Mouse (Mus musculus) retina, postnatal 1 day (tissue): ENCODE results near the gene Prdm5.

Experiments used
- DNase-seq: peaks from one replicate; pipeline ENCODE4 v3.0.0-alpha.2; 2012

The Prdm5 gene

DNA sequence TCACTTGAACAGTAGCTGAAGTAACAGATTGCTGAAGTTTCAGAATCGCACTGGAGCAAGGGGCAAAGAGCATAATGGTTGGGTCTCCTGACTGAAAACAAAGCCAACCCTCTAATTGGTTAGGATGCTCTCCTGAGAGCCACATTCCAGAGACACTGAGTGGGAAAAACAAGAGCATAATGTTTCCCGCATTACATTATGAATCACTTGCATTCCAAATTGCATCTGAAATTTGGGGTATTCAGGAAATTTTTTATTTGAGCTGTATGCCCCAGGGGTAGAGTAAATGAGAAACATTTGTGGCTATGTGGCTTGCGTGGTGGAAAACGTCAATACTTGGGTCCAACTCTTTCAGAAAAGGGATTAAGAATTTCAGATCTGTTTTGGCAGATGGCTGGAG lies 55.2 kb downstream of the Prdm5 start:
- DNase-seq = no peak

DNA sequence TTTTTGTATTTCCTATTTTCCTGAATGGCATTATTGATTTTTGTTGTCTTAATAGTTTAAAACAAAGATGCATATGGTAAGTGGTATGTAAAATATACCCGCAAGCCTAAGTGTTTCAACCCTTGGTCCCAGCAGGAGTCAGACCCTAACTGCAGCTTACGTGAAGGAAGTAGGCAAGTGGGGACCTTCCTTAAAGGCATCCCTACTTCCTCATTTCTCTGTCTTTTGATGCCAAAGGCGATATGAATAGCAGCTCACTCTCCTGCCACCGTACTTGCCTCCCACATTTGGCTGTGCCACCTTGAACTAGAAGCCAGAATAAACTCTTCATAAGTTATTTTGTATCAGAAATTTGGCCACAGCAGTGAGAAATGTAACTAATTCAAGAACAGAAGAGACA lies 63.8 kb downstream of the Prdm5 start:
- no peak for DNase-seq

DNA sequence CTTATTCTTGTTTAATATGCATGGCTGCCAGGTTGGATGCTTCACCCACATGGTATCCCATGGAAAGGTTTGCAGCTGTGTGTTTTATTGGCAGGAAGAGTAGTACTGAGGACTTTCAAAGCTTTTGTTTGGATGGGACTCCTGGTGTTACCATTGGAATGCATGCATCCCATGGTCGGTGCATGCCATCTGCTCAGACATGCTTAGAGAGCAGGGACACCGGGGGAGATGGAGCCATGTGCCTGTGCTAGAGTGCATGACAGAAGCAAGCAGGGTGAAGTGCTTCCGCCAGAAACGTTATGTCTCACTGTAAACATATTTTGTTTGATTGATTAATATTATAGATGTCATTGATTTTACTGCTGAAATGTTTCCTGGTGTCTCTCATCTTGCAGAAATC lies 70.3 kb downstream of the Prdm5 start:
- DNase-seq = no peak

DNA sequence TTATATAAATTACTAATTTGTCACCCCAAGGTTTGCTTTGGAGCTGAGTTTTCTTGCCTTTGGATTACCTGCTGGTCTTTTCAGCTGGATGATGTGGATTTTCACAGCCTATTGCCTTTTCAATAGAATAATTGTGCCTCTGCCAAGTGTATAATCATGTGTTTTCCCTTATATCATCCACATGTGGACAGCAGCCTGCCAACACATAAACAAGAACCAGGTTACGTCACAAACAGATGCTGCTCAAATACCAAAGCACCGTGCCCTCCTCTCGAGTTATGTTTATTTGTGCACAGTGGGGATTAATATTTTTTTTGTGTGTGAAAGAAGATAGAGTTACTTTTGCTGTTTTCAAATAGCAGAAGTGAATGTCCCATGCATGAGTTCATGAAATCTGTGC lies 70.9 kb downstream of the Prdm5 start:
- no peak for DNase-seq

DNA sequence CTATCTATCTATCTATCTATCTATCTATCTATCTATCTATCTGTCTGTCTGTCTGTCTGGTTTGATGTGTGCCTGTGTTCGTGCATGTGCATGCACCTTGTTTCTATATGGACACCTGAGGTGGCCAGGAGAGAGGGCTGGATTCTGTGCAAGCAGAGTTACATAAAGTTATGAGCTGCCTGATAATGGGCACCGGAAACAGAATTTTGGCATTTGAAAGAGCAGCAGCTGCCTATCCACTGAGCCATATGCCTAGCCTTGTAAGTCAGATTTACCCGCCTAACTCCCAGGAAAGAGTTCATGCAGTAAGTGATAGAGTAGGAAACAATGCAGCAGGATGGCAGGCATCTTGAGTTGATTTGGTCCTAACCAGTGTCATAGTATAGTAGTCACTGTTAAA lies 71.4 kb downstream of the Prdm5 start:
- no peak for DNase-seq

DNA sequence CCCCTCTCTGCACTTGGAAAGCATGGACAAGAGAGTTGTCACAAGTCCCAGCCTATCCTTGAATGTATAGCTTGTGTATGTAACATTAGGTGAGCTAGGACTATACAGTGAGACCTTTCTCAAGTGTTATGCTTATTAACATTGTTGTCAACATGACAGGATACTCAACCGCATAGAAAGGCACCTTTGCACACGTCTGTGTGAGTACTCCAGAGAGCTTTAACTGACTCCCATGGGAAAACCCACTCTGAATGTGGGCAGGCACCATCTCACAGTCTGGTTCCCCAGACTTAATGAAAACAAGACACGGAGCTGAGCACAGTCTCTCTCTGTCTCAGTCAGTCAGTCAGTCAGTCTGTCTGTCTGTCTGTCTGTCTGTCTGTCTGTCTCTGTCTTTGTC lies 75.2 kb downstream of the Prdm5 start:
- no peak for DNase-seq

DNA sequence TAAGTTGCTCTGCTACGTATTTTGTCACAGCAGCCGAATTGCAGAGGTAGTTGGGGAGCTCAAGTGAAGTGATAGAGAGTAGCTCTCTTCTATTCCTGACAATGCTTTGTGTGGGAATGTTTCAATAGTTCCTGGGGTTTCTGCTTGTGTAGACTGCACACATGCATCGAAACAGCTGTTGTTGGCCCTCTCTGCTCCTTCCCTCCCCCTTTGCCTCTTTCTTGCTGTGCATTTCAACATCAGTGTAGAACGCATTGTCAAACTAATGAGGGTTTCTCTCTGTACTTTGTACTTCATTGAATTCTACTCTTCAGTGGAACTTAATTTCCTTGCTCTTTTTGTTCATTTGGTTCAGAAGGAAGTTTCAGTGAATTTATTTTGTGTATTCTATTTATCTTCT lies 75.8 kb downstream of the Prdm5 start:
- DNase-seq = no peak

DNA sequence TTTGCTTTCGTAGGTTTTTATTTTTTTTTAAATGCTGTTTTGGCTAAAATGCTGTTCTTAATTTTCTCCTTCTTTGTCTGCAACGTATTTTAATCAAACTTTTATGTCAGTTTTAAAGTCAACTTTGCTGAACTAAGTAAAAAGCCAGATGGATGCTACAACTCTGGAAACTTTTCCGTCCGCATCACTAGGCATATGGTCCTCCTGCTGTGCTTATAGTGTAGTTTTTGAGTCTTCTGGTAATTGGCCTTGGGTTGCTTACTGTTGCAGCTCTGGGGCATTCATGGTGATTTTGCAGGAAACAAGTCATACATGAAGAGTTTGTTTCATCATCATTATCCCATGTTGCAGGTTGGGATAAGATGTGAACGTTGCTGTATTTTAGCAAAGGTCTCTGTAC lies 81.8 kb downstream of the Prdm5 start:
- DNase-seq = no peak

DNA sequence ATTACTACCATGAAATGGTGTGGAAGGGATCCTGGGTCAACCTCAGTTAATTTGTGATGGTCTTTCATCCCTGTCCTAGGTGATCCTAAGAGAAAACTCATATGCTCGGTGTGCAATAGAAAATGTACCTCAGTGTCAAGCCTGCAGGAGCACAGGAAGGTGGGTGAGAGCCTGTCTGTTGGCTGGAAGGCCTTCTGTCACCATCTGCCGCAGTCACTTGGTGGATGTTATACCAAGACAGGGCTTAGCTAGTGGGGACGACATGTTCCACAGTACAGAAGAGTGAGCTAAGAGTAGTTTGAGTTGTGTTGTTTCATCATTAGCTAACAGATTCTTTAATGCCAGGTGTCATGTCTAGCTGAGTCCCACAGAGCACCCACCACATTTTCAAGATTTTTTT lies 84.0 kb downstream of the Prdm5 start:
- no peak for DNase-seq

DNA sequence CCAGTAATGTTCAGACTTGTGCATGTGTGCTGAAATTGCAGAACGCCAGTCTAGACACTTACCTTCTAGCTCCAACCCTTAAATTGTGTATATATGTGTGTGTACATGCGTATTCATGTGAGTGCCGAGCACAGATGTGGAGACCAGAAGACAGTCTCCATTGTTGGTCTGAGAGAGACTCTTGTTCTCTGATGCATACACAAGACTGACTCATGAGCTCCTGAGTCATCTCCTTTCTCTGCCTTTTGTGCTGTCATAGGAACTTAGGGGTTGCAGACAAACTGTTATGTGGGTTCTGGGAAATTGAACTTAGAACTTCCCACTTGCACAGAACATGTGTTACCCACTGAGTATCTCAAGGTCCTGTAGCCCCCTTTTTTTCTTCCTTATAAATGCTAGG lies 85.4 kb downstream of the Prdm5 start:
- no peak for DNase-seq

DNA sequence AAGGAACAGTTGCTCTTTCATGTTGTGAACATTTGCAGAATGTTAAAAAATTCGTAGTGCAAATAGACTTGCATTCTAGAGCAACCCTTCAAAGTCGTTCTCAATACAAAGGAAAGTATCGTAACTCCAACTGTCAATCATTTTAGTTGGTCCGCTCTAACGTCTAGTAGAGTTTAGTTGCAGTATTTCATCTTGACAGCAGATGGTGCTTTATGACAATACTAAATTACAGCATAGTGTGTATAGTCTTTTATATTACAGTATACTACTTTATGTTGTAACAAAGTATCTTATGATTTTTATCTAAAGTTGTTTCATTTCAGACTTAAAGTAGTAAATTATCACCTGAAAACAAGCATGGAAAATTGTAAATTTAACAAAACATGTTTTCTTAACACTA lies 86.1 kb downstream of the Prdm5 start:
- peak; percentile 13 for DNase-seq

DNA sequence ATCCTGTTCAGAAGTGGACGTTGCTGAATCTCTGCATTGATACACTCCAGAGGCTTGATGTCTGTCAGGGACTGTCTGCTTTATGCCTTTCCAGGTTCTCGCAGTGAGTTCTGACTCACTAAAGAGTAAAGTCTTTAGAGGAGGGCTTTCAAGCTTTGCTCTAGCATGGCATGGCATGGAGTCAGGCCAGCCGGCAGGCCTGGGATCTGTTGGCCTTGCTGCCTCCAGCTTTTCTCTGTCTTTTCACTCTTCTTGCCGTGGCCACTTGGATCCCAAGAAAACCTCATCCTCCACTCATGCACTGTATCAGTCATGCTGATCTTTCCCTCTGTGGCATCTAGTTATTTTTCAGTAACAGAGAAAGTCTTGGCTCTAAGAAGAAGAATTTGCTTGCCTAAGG lies 87.1 kb downstream of the Prdm5 start:
- no peak for DNase-seq

DNA sequence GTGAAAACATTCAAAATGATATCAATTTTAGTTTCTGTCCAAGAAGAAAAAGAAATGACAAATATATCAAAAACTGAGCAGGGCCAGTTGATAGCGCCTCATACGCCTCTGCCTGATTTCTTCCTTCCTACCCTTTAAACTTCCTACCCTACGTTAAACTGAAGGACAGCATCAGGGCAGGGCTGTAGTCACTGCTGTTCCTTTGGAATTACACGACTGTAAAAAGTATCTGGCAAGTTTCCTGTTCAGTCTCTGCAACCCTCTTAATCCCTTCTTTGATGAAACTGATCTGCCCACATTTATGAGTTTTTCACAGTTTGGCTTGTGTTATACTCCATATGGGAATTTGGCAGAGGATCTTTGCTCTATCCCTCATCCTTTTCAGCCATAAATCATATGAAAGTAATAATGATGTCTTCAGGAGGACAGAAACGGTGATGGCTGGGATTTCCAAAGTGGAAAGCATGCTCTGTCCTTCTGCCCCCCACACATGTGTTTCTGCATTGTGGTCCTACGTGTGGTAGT lies 93.0 kb downstream of the Prdm5 start:
- DNase-seq = no peak

DNA sequence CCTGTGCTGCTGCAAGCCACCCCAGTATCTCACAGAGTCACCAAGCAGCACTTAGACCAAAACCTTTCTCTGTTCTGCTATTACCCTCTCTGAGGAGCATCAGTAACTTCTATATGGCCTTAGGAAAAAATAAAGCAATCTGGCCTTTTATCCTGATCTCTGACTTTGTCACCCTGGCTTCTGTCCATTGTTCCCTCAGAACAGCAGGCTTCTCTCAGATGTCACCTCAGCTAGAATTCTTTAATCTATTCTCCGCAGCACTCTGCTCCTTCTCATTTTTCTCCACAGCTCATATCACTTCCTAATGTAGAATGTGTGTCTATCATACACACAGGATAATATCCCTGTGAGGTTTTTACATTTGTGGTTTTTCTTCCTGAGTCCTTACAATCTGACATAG lies 99.5 kb downstream of the Prdm5 start:
- no peak for DNase-seq

DNA sequence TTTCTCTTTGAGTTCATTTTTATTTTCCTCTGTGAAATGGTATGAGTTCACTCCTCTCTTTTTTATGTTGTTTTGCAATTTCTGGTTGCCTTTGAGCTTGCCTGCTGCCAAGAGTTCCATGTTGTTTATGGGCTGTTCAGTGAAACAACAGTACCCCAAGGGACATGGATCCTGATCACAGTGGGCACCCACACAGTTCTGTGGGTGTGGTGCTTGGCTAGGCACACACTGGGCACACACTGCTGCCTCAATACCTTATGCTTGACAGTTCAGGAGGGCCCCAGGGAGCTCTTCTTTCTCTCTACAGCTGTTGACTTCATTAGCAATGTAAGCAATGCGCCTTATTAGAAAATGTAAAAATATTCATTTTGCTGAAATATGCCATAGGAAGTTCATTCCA lies 110.0 kb downstream of the Prdm5 start:
- no peak for DNase-seq

DNA sequence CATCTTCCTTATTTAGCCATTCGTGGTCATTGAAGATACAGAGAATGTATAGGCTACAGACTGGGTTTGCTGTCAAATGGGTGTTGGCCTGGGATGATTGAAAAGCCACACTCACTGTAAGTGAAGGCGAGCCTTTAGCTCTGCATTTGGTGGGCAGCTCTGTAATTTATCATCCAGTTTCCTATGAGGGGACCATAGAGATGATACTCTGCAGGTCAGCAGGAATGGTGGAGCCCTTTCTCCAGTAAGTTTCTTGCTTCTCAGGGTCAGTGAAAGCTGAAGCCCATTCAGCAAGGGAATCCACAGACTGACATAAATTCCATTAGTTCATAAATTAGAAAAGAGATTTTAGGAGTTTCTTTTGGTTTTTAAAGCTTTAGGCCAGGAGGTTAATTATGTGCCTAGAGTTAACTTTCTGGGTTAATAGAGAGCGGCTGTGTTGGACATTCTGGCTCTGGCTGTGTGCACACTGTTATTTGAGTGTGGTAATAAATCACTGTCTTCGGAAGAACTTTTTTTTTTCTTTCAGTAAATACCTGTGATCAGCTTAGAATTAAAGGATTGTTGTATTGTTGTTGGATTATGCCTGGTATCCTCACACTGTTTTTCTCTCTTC lies 113.4 kb downstream of the Prdm5 start:
- DNase-seq = no peak

DNA sequence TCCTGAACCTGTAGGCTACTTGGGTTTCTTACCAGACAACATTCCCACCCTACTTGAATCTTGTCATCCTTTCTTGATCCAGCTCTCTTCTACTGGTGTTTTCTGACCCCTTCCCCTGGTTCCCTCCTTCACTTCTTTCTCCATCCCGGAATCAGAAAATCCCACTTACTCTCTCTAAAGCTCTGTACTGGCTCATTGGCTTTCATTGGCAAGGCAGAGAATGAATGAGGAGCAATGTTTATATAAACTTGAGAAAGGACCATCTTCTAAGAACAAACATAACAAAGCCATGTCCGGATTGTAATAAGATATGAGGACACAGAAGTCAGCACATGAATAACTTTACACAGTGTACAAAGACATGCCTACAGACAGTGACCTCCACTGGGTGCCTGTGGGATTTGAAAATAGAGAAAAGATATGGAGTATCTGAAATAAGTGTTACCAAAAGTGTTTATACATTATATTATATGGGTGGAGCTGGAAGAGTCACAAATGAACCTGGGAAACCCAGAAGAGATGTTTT lies 127.9 kb downstream of the Prdm5 start:
- no peak for DNase-seq

DNA sequence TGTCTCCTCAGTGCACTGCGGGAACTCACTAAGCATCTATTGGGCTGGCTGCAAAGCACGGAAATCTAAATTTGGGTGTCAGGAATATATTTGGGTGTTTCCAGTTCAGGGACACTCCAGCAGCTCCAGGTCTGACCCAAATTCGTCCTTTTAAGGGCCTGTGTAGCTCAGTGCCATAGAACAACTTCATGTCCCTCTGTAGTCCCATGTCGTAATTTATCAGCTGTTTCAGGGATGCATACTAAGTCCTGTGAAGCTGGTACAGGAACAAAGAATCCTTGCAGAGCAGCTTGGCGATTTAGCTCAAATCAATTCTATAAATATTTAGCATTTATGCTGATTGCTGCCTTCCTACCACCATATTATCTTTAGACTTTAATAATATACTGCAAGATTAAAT lies 136.6 kb downstream of the Prdm5 start:
- DNase-seq = no peak

DNA sequence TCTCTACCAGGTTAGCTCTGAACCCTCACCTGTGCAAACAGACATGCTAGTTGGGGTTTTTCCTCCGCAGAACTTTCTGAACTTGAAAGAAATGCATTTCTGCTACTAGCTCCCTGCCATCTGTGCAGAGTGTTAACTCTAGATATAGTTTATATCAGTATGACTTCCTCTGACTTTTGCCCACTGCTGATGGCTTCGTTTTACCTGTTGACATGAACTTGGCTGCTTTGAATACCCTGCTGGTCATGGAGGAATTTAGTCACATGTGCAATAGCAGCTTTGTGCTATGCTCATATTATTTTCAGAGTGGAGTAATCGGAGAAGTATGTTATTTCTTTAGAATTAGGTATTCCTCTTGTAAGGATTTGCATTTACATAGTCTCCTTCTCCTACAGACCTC lies 142.9 kb downstream of the Prdm5 start:
- DNase-seq = no peak

DNA sequence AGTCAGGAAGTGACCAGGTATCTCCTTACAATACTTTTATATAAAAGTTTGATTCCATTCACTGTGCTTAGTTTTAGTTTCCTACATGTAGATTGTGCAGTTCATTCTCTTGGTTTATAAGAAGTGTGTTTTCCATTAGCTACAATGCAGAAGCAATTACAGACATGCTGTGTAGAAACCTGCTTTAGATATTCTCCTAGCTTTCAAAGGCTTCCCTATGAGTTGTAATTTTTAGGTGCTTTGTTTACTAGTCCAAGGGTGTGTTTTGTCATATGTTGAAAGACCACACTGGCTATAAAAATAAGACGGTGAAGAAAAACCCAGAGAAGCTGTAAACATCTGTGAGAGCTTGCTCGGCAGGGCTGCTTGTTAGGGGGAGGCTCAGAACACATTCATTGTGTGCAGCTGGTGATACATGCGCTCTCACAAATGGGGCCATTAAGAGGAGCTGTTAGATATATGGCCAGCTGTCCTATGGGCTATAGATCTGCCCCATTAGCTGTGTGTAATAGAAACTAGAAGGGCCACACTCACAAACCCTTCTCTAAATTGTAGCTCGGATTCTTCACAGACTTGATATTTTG lies 144.8 kb downstream of the Prdm5 start:
- DNase-seq = no peak

DNA sequence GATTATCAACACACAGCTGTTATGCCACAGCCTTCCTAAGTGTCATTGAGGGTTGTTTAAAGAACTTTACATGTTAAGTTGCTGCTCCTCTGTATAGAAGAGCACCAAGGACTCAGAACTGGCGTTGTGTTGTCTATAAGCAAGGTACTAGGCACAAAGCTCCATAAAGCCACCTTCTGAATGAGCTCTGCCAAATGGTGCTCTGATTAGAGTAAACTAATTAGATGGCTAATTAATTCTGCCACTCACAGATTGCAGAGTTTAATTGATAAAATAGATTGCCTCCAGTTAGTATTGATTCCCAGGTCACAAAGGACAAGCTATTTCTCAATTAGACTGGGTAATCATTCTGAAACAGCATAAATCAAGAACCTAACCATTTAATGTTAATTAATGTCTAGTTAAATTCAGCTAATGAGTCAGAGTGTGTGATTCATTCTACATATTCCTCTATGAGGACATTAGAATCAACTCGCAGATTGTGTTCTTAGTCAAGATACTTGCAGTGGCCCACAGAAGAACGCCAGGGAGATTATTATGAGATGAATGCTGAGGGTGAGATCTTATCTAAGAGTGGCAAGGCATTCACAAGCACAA lies 147.0 kb downstream of the Prdm5 start:
- peak; percentile 5 for DNase-seq

DNA sequence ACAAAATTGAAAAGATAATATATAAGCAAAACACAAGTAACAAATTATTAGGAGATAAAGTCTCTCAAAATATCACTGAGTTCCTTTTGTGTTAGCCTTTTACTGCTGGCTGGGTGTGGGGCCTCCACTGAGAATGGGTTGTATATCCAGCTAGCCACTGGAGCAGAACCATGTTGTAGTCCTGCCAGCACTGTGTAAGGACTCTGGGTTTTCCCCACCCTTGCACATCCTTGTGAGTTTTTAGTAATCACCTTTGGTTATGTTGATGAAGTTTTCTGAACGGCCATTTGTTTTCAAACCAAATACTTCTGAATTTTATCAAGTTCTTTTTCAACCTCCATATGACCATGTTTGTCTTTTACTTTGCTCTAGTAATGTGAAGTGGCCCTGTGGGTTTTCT lies 151.7 kb downstream of the Prdm5 start:
- DNase-seq = no peak

DNA sequence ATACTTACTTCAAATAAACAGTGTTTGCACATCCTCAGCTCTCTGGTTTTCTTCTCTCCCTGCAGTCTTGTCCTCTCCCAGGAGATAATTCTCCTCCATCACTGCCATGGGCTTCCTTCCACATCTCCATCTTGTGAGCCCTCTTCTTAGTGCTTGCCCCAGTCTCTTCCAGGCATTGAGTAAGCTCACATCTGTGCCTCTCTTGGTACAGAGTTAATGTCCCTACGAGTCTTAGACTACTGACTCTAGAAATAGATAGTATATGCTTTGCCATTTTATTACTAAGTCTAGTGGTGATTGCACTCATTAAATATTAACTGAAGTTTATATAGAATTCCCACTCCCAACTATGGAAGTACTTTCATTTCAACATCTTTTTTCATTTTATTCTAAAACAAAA lies 154.0 kb downstream of the Prdm5 start:
- no peak for DNase-seq

DNA sequence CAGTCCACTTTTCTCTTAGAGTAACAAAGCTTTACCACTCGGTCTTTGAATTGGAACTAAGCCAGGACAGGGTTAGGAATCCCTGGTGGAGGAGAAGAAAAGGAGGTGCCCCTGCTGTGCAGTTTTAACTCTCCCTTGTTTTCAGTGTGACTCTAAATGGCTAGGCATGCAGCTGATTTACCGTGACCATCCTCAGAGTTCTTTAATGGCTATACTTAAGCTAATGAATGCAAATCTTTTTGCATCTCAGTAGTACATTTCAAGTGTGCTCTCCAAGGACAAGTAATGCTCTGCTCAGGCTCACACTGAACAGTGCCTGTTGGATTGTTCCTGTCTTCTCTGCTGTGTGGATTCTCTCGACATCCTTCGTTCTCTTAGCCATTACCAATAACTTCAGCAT lies 154.4 kb downstream of the Prdm5 start:
- DNase-seq = no peak
